Mouse (Mus musculus) heart, postnatal 0 days (tissue): Measurements from ENCODE around the gene Ccm2. TPM values are rescaled to one million over a fixed set of nuclear protein-coding genes. Genes with fewer than 3 reads are reported as not detected.

Source experiments
- ATAC-seq: fragments of 200-750 bp; cut with Nextera tagmentation; 2 replicates; pipeline ENCODE4 v1.8.0; 2017; ENCODE audit warnings: low read depth, moderate number of reproducible peaks, moderate library complexity; ENCODE audit not compliant: insufficient read depth
- DNase-seq: peaks from one replicate; pipeline ENCODE4 v3.0.0-alpha.2; 2016; ENCODE audit warnings: low spot score
- H3K27ac ChIP-seq: fragments of 300-500 bp; sonication (generic); 2 replicates; pipeline ENCODE4 v1.5.1; 2014; ENCODE audit warnings: low read depth, mild to moderate bottlenecking
- H3K27me3 ChIP-seq: fragments of 300-500 bp; sonication (generic); 2 replicates; pipeline ENCODE4 v1.6.1; 2014; ENCODE audit warnings: low read length, mixed read lengths; ENCODE audit not compliant: control insufficient read depth, insufficient read depth
- H3K36me3 ChIP-seq: fragments of 300-500 bp; sonication (generic); replicated peaks from 2 replicates; pipeline ENCODE4 v1.6.1; 2014; ENCODE audit warnings: low read length, mixed read lengths; ENCODE audit not compliant: control insufficient read depth, insufficient read depth
- H3K4me1 ChIP-seq: fragments of 300-500 bp; sonication (generic); 2 replicates; pipeline ENCODE4 v1.6.1; 2014; ENCODE audit warnings: antibody characterized with exemption; ENCODE audit not compliant: control insufficient read depth, insufficient read depth
- H3K4me2 ChIP-seq: fragments of 300-500 bp; sonication (generic); 2 replicates; pipeline ENCODE4 v1.6.1; 2014; ENCODE audit warnings: low read depth, mild to moderate bottlenecking, low read length, moderate library complexity
- H3K4me3 ChIP-seq: fragments of 300-500 bp; sonication (generic); 2 replicates; pipeline ENCODE4 v1.5.1; 2014; ENCODE audit warnings: low read depth, low read length
- H3K9ac ChIP-seq: fragments of 300-500 bp; sonication (generic); replicated peaks from 2 replicates; pipeline ENCODE4 v1.6.1; 2014; ENCODE audit warnings: low read depth, low read length, mixed read lengths
- H3K9me3 ChIP-seq: fragments of 300-500 bp; sonication (generic); replicated peaks from 2 replicates; pipeline ENCODE4 v1.6.1; 2016; ENCODE audit warnings: low read length; ENCODE audit not compliant: control insufficient read depth
- CTCF ChIP-seq: IDR thresholded peaks from 2 replicates; pipeline ENCODE4 v1.5.1; 2016; ENCODE audit warnings: antibody characterized with exemption, control low read depth, low read depth
- EP300 ChIP-seq: IDR thresholded peaks from 2 replicates; pipeline ENCODE4 v1.6.1; 2016; ENCODE audit warnings: antibody characterized with exemption, low read depth
- WGBS: fragments of 180-500 bp; shearing (Covaris S2); extraction: QIAGEN DNeasy Blood & Tissue Kit; methylation state at CpG from one replicate; pipeline ENCODE4 v1.1.7; 2014; 5-methylcytosine and 5-hydroxymethylcytosine counted together
- polyA plus RNA-seq: library from polyadenylated mRNA; unstranded; fragments of >200 nt; fragmentation: Nextera tagmentation; extraction: Ambion mirVana; gene quantifications from 2 replicates; pipeline ENCODE4 v1.2.1, GENCODE M21; 2015
- total RNA-seq: library from RNA; depleted of rRNA; stranded (reverse); fragments of >200 nt; gene quantifications from 2 replicates; pipeline ENCODE4 v1.2.3, GENCODE M21; 2014; ENCODE audit warnings: low replicate concordance

The Ccm2 gene
- total and polyA plus RNA-seq, 2 experiments from 2014 or later = 38.4 to 54.4 TPM

- Histone ChIP-seq H3K9ac (peak within 1 kb of the TSS; percentile 84), H3K27ac (peak within 1 kb of the TSS; percentile 96), H3K4me1 (peaks cover 24% of the 10 kb centered on the region), H3K27me3 (no peaks in the 10 kb centered on the region), H3K9me3 (no peaks in the 10 kb centered on the region), H3K4me3 (peak within 1 kb of the TSS; percentile 84), H3K36me3 (peaks cover 41% of the 10 kb centered on the region), H3K4me2 (peak within 1 kb of the TSS; percentile 91)
- under 1% methylated on average over 65 of the region's 66 CpGs for WGBS
- peak; percentile 90 for TF ChIP-seq EP300
- no peak for TF ChIP-seq CTCF
- DNase-seq (peak; percentile 94), ATAC-seq (peak; percentile 93)
Measured at GRCm38 (mm10) chr11:6625478-6626387, 79.0 kb downstream of the Ccm2 start, which contains the start of gene Tbrg4. TSS of gene Tbrg4 (minus strand) at chr11:6626067.

GRCm38 (mm10) chr11:6626388-6626772 lies 79.7 kb downstream of the Ccm2 start:
- Histone ChIP-seq H3K4me1 (peaks cover 24% of the 10 kb centered on the region), H3K27ac (peak overlapping the region; percentile 96), H3K9me3 (no peaks in the 10 kb centered on the region), H3K4me2 (peak overlapping the region; percentile 91), H3K4me3 (peak overlapping the region; percentile 84), H3K9ac (peak overlapping the region; percentile 84), H3K27me3 (no peaks in the 10 kb centered on the region), H3K36me3 (peaks cover 35% of the 10 kb centered on the region)
- 11% methylated on average over 16 of the region's 16 CpGs for WGBS
- no peak for DNase-seq
- ATAC-seq = no peak
- TF ChIP-seq EP300 (no peak), CTCF (no peak)

GRCm38 (mm10) chr11:6627731-6628130 lies 81.0 kb downstream of the Ccm2 start:
- H3K36me3 ChIP-seq = peaks cover 21% of the 10 kb centered on the region
- no peaks in the 10 kb centered on the region for H3K9me3 ChIP-seq
- TF ChIP-seq CTCF (no peak), EP300 (no peak)
- no peak overlapping the region for H3K4me2 ChIP-seq
- 71% methylated on average over 4 of the region's 4 CpGs for WGBS
- H3K4me3 ChIP-seq = no peak overlapping the region
- H3K27ac ChIP-seq = peak overlapping the region; percentile 26; the same call in 1 of the 2 replicates
- DNase-seq (no peak), ATAC-seq (no peak)
- H3K4me1 ChIP-seq = peaks cover 24% of the 10 kb centered on the region
- no peak overlapping the region for H3K9ac ChIP-seq
- no peaks in the 10 kb centered on the region for H3K27me3 ChIP-seq

GRCm38 (mm10) chr11:6628568-6628967 lies 81.9 kb downstream of the Ccm2 start:
- peaks cover 24% of the 10 kb centered on the region for H3K4me1 ChIP-seq
- peak; percentile 44 for DNase-seq
- H3K9me3 ChIP-seq = no peaks in the 10 kb centered on the region
- ATAC-seq = no peak
- no peak overlapping the region for H3K4me3 ChIP-seq
- no peak overlapping the region for H3K27ac ChIP-seq
- peak; percentile 58 for TF ChIP-seq CTCF
- TF ChIP-seq EP300 = no peak
- WGBS = 22% methylated on average over 4 of the region's 4 CpGs
- H3K36me3 ChIP-seq = peaks cover 13% of the 10 kb centered on the region
- H3K27me3 ChIP-seq = no peaks in the 10 kb centered on the region
- no peak overlapping the region for H3K9ac ChIP-seq
- H3K4me2 ChIP-seq = no peak overlapping the region

- Histone ChIP-seq H3K9me3 (no peaks in the 10 kb centered on the region), H3K9ac (no peak overlapping the region), H3K27me3 (no peaks in the 10 kb centered on the region), H3K27ac (no peak overlapping the region), H3K4me2 (no peak overlapping the region), H3K4me1 (peaks cover 14% of the 10 kb centered on the region), H3K4me3 (no peak overlapping the region), H3K36me3 (peaks cover 2% of the 10 kb centered on the region; the same call in 1 of the 2 replicates)
- no peak for DNase-seq
- no peak for ATAC-seq
- TF ChIP-seq CTCF (peak; percentile 51), EP300 (no peak)
Measured at GRCm38 (mm10) chr11:6629655-6630054, 83.0 kb downstream of the Ccm2 start.
